20 mouse cellular contexts compared by ENCODE assay signal in genomic region chr2:90503182-90503833, GRCm38 (mm10).
DNase-seq lines count a peak whose midpoint lies in the region; ATAC-seq and TF ChIP-seq lines count a peak whose summit lies in the region.
"Had no signal": no experiment of that assay in that cellular context is flagged by ENCODE, and none has a peak within 500 bp of the region (broad histone marks: within the 10 kb centered on the region; RNA-seq: fewer than 3 reads in every experiment).

No protein-coding gene starts in this region.

- H3K79me2 ChIP-seq in MEL (ENCODE audit: control insufficient read depth, insufficient read depth, low read length, poor library complexity) = peaks cover 9% of the 10 kb centered on the region

- intact Hi-C loops in left cerebral cortex, postnatal 14 days (cut with DNase I) = no loop called here

- 24% methylated on average over 3 of the region's 3 CpGs for WGBS in bone marrow, adult 2 months

- peak overlapping the region; percentile 88 for H3K27ac ChIP-seq in MEL (ENCODE audit: control insufficient read depth, low read depth, low read length)
- peak overlapping the region; percentile 55 for H3K27ac ChIP-seq in bone marrow, adult 2 months (ENCODE audit: control insufficient read depth, insufficient read depth, low read depth, low read length, poor library complexity)
- H3K27ac ChIP-seq: embryonic facial prominence, embryonic 12.5 days; forebrain, embryonic 13.5 days; limb, embryonic 15.5 days had no signal

- TF ChIP-seq EP300 in MEL (IDR thresholded peaks at IDR 0.05; ENCODE audit: low read depth in 1 of 2, low read length in 2 of 2) = peak; percentile 92 to 94

- H3K27me3 ChIP-seq in MEL (ENCODE audit: control insufficient read depth in 1 of 2, insufficient read depth in 2 of 2, low read length in 2 of 2) = no peaks in the 10 kb centered on the region
- H3K27me3 ChIP-seq: CH12.LX; embryonic facial prominence, embryonic 12.5 days; forebrain, embryonic 13.5 days; limb, embryonic 15.5 days had no signal

- H3K36me3 ChIP-seq in MEL (ENCODE audit: control insufficient read depth in 1 of 2, insufficient read depth in 2 of 2, low read length in 2 of 2) = peaks cover 0 to 35% of the 10 kb centered on the region in 2 experiments; a peak in 2 of 4 replicates
- H3K36me3 ChIP-seq: embryonic facial prominence, embryonic 12.5 days; limb, embryonic 15.5 days had no signal

- TF ChIP-seq POLR2A in MEL (IDR thresholded peaks at IDR 0.05; ENCODE audit: control insufficient read depth in 1 of 2, insufficient read depth in 1 of 2, low read depth in 1 of 2, low read length in 2 of 2, poor library complexity in 1 of 2) = no peak
- TF ChIP-seq POLR2A in bone marrow, adult 2 months (IDR thresholded peaks at IDR 0.05; ENCODE audit: borderline replicate concordance, control insufficient read depth, low read depth, low read length) = no peak

- TF ChIP-seq RAD21 in MEL (IDR thresholded peaks at IDR 0.05; ENCODE audit: low read depth, low read length) = no peak

- ATAC-seq in megakaryocyte progenitor cell, adult 5-6 weeks (replicated peaks; ENCODE audit: poor library complexity) = peak; percentile 63
- ATAC-seq: forebrain, embryonic 13.5 days had no signal

- peak overlapping the region; percentile 45 for H3K9ac ChIP-seq in MEL (ENCODE audit: control insufficient read depth, low read depth, low read length, poor library complexity, severe bottlenecking)
- H3K9ac ChIP-seq: embryonic facial prominence, embryonic 12.5 days; forebrain, embryonic 13.5 days; limb, embryonic 15.5 days had no signal

- H3K4me3 ChIP-seq in MEL (ENCODE audit: control insufficient read depth in 1 of 2, insufficient read depth in 1 of 2, low read depth in 2 of 2, low read length in 2 of 2) = peak overlapping the region; percentile 28 to 49
- no peak overlapping the region for H3K4me3 ChIP-seq in bone marrow, adult 2 months (replicated peaks; ENCODE audit: control insufficient read depth, low read depth, low read length)
- H3K4me3 ChIP-seq: embryonic facial prominence, embryonic 12.5 days; forebrain, embryonic 13.5 days; left cerebral cortex, adult 2 months; limb, embryonic 15.5 days; myocyte had no signal

- no peak for TF ChIP-seq CTCF in MEL (IDR thresholded peaks at IDR 0.05 in 2 of 3, conservative IDR thresholded peaks at IDR 0.05 in 1 of 3; ENCODE audit: control insufficient read depth in 1 of 3, insufficient read depth in 1 of 3, low read depth in 2 of 3, low read length in 3 of 3, poor library complexity in 1 of 3, severe bottlenecking in 1 of 3)
- no peak for TF ChIP-seq CTCF in bone marrow, adult 2 months (IDR thresholded peaks at IDR 0.05; ENCODE audit: control insufficient read depth, insufficient read depth, low read length)

- DNase-seq in MEL (ENCODE audit: low read depth, low spot score) = peak; percentile 89
- DNase-seq in induced T-regulatory cell, adult 2 months (ENCODE audit: low read depth) = peak; percentile 48
- no peak for DNase-seq in left cerebral cortex, postnatal 14 days (ENCODE audit: low spot score in 2 of 2)
- DNase-seq in embryo, embryonic 10.5 days (ENCODE audit: low spot score) = no peak
- DNase-seq in adrenal gland, postnatal 14 days = no peak
- DNase-seq in layer of hippocampus, postnatal 36 days = no peak
- DNase-seq: adrenal gland, adult 2 months; cerebellum, postnatal 14 days; heart, adult 18-20 months; heart, postnatal 36 days; kidney, postnatal 4 days; thymus, postnatal 4 days had no signal

- H3K4me1 ChIP-seq in MEL (ENCODE audit: control insufficient read depth in 1 of 2, insufficient read depth in 2 of 2, low read length in 2 of 2) = peaks cover 30 to 43% of the 10 kb centered on the region in 2 experiments
- H3K4me1 ChIP-seq in bone marrow, adult 2 months (ENCODE audit: control insufficient read depth, insufficient read depth, low read length) = peaks cover 10% of the 10 kb centered on the region

- H3K9me3 ChIP-seq in MEL (replicated peaks; ENCODE audit: insufficient read depth, low read length) = no peaks in the 10 kb centered on the region
- H3K9me3 ChIP-seq: embryonic facial prominence, embryonic 12.5 days; forebrain, embryonic 13.5 days; limb, embryonic 15.5 days had no signal

TF ChIP-seq in MEL, 35 proteins besides CTCF, POLR2A, EP300 and RAD21:
- no peak for TF ChIP-seq ELF1 (IDR thresholded peaks at IDR 0.05; ENCODE audit: low read depth, low read length)
- TF ChIP-seq KAT2A (conservative IDR thresholded peaks at IDR 0.05; ENCODE audit: low read depth, low read length) = no peak; the same call in 1 of the 2 replicates
- peak; percentile 97 for TF ChIP-seq TCF12 (IDR thresholded peaks at IDR 0.05; ENCODE audit: low read depth, low read length)
- no peak for TF ChIP-seq CHD1 (IDR thresholded peaks at IDR 0.05; ENCODE audit: low read depth, low read length)
- peak; percentile 93 for TF ChIP-seq GATA1 (IDR thresholded peaks at IDR 0.05; ENCODE audit: low read depth, low read length)
- peak; percentile 81; the same call in 1 of the 2 replicates for TF ChIP-seq ZMIZ1 (IDR thresholded peaks at IDR 0.05; ENCODE audit: low read depth, low read length)
- no peak for TF ChIP-seq SMC3 (IDR thresholded peaks at IDR 0.05; ENCODE audit: low read depth, low read length)
- peak; percentile 93 for TF ChIP-seq RCOR1 (IDR thresholded peaks at IDR 0.05; ENCODE audit: low read depth, low read length)
- TF ChIP-seq MAFK (IDR thresholded peaks at IDR 0.05; ENCODE audit: borderline replicate concordance, low read depth, low read length) = peak; percentile 78
- no peak; the same call in 1 of the 2 replicates for TF ChIP-seq ZKSCAN1 (IDR thresholded peaks at IDR 0.05; ENCODE audit: low read depth, low read length)
- TF ChIP-seq E2F4 (IDR thresholded peaks at IDR 0.05; ENCODE audit: borderline replicate concordance, low read depth, low read length) = no peak
- TF ChIP-seq JUND (IDR thresholded peaks at IDR 0.05; ENCODE audit: low read depth, low read length) = no peak
- TF ChIP-seq MYB (IDR thresholded peaks at IDR 0.05; ENCODE audit: low read depth, low read length) = no peak
- no peak for TF ChIP-seq NRF1 (IDR thresholded peaks at IDR 0.05; ENCODE audit: insufficient read depth, low read depth, low read length, poor library complexity, severe bottlenecking)
- peak; percentile 63; the same call in 1 of the 2 replicates for TF ChIP-seq MAZ (IDR thresholded peaks at IDR 0.05; ENCODE audit: low read depth, low read length)
- TF ChIP-seq USF2 (IDR thresholded peaks at IDR 0.05; ENCODE audit: borderline replicate concordance in 1 of 2, insufficient read depth in 1 of 2, low read depth in 1 of 2, low read length in 2 of 2) = no peak
- no peak for TF ChIP-seq NELFE (IDR thresholded peaks at IDR 0.05; ENCODE audit: low read depth, low read length)
- TF ChIP-seq POLR2AphosphoS2 (IDR thresholded peaks at IDR 0.05; ENCODE audit: low read length) = no peak
- TF ChIP-seq MXI1 (IDR thresholded peaks at IDR 0.05; ENCODE audit: low read depth, low read length) = peak; percentile 72
- TF ChIP-seq ZNF384 (IDR thresholded peaks at IDR 0.05; ENCODE audit: low read depth, low read length) = peak; percentile 97
- TF ChIP-seq TBP (IDR thresholded peaks at IDR 0.05; ENCODE audit: low read depth, low read length) = 0 out of 2 replicates have a peak, but pooled peaks have one; percentile 31
- TF ChIP-seq HCFC1 (IDR thresholded peaks at IDR 0.05; ENCODE audit: low read depth, low read length) = peak; percentile 53
- peak; percentile 87 for TF ChIP-seq TAL1 (IDR thresholded peaks at IDR 0.05; ENCODE audit: low read length)
- TF ChIP-seq ZC3H11A (IDR thresholded peaks at IDR 0.05; ENCODE audit: low read depth, low read length) = no peak
- TF ChIP-seq GABPA (IDR thresholded peaks at IDR 0.05; ENCODE audit: low read depth, low read length) = no peak
- TF ChIP-seq SIN3A (IDR thresholded peaks at IDR 0.05; ENCODE audit: low read length) = peak; percentile 81
- TF ChIP-seq UBTF (IDR thresholded peaks at IDR 0.05; ENCODE audit: borderline replicate concordance, insufficient read depth, low read depth, low read length) = no peak
- TF ChIP-seq CHD2 (IDR thresholded peaks at IDR 0.05; ENCODE audit: low read length) = no peak
- TF ChIP-seq MAX (IDR thresholded peaks at IDR 0.05; ENCODE audit: low read length) = no peak
- no peak for TF ChIP-seq MYC (IDR thresholded peaks at IDR 0.05; ENCODE audit: low read depth, low read length)
- TF ChIP-seq USF1 (IDR thresholded peaks at IDR 0.05; ENCODE audit: low read depth, low read length) = 0 out of 2 replicates have a peak, but pooled peaks have one; percentile 4
- peak; percentile 72; the same call in 1 of the 2 replicates for TF ChIP-seq MEF2A (IDR thresholded peaks at IDR 0.05; ENCODE audit: extremely low read depth, insufficient replicate concordance, low read depth, low read length, poor library complexity, severe bottlenecking)
- peak; percentile 88 for TF ChIP-seq ETS1 (IDR thresholded peaks at IDR 0.05; ENCODE audit: low read depth, low read length)
- peak; percentile 68; the same call in 1 of the 2 replicates for TF ChIP-seq BHLHE40 (IDR thresholded peaks at IDR 0.05; ENCODE audit: borderline replicate concordance, low read depth, low read length)
- TF ChIP-seq POLR2AphosphoS5 (IDR thresholded peaks at IDR 0.05; ENCODE audit: borderline replicate concordance, low read depth, low read length) = no peak

Comparison
In these comparisons a context has a peak if more than half of its experiments do, and no peak if none do; other contexts are left out.
1. DNase-seq: peak in MEL (single experiment) and induced T-regulatory cell, adult 2 months (single experiment); none in left cerebral cortex, postnatal 14 days (0 of 2), embryo, embryonic 10.5 days (single experiment), adrenal gland, postnatal 14 days (single experiment) and layer of hippocampus, postnatal 36 days (0 of 2).